Mouse (Mus musculus): ENCODE results near the gene Otub2. TPM values are rescaled to one million over a fixed set of nuclear protein-coding genes. Genes with fewer than 3 reads are reported as not detected.

Gene Otub2
- polyA plus RNA-seq, 1 experiment from 2014 or later = 8.2 TPM

DNA sequence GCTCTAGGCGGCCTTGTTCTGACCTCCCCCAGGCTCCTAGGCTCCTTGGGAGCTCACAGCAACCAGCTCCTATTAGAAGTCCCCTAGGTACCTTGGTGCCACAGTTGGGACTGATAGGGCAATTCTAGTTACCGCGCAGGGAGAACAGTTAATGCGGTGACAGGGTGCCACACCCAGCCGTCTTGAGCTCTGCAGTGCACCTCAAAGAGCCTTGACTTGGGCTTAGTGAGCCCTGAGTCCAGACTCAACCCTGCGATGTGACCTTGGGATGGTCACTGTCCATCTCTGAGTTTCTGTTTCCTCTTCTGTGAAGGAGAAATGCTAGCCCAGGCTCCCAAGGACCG, 20.2 kb upstream of the Otub2 start:
- ATAC-seq (no peak; the same call in 1 of the 2 replicates), DNase-seq (no peak)
- H3K4me3 ChIP-seq (ENCODE audit: low read depth, low read length) = 0 out of 2 replicates have a peak overlapping the region, but pooled peaks have one; percentile 13
- H3K27ac ChIP-seq (ENCODE audit: low read depth) = no peak overlapping the region
- H3K9ac ChIP-seq (replicated peaks) = no peak overlapping the region
- 59% methylated on average over 7 of the region's 7 CpGs for WGBS (ENCODE audit: insufficient replicate concordance)
- peaks cover 7% of the 10 kb centered on the region for H3K4me1 ChIP-seq (ENCODE audit: insufficient read depth)
- 0 out of 2 replicates have a peak, but pooled peaks cover 6% of the 10 kb centered on the region for H3K27me3 ChIP-seq (ENCODE audit: insufficient read depth, low read length)
- H3K36me3 ChIP-seq (replicated peaks; ENCODE audit: insufficient read depth, low read length) = no peaks in the 10 kb centered on the region
- peak overlapping the region; percentile 58 for H3K4me2 ChIP-seq (ENCODE audit: low read depth, low read length)
- H3K9me3 ChIP-seq (ENCODE audit: low read length) = no peaks in the 10 kb centered on the region
- TF ChIP-seq CTCF (IDR thresholded peaks at IDR 0.05; ENCODE audit: low read depth) (no peak), EP300 (IDR thresholded peaks at IDR 0.05; ENCODE audit: low read depth) (no peak)

DNA sequence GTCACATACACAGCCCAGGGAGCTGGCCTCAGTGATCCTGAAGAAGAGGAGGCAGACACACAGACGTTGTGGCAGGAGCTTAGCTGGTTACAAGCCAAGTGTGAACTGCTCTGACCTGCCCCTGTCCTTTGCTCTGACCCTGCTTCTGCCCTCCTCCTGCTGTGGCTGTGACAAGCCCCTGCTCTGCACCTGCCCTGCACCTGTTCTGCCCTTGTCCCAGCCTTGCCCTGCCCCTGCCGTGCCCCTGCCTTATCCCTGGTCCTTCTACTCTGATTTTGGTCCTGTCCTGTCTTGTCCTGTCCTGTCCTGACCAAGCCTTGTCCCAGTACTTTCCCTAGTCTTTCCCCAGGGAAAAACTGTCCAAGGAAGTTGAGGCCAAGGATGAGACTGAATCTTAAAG, 19.7 kb upstream of the Otub2 start:
- no peak overlapping the region for H3K4me3 ChIP-seq (ENCODE audit: low read depth, low read length)
- H3K9me3 ChIP-seq (ENCODE audit: low read length) = no peaks in the 10 kb centered on the region
- no peak overlapping the region for H3K9ac ChIP-seq (replicated peaks)
- peaks cover 7% of the 10 kb centered on the region for H3K4me1 ChIP-seq (ENCODE audit: insufficient read depth)
- TF ChIP-seq CTCF (IDR thresholded peaks at IDR 0.05; ENCODE audit: low read depth) = no peak
- TF ChIP-seq EP300 (IDR thresholded peaks at IDR 0.05; ENCODE audit: low read depth) = no peak
- H3K27me3 ChIP-seq (ENCODE audit: insufficient read depth, low read length) = 0 out of 2 replicates have a peak, but pooled peaks cover 6% of the 10 kb centered on the region
- WGBS (ENCODE audit: insufficient replicate concordance) = 49% methylated on average over 2 of the region's 2 CpGs
- ATAC-seq (no peak), DNase-seq (no peak)
- no peak overlapping the region for H3K4me2 ChIP-seq (ENCODE audit: low read depth, low read length)
- no peaks in the 10 kb centered on the region for H3K36me3 ChIP-seq (replicated peaks; ENCODE audit: insufficient read depth, low read length)
- H3K27ac ChIP-seq (ENCODE audit: low read depth) = no peak overlapping the region

- 75% methylated on average over 4 of the region's 4 CpGs for WGBS (ENCODE audit: insufficient replicate concordance)
- ATAC-seq = no peak
- TF ChIP-seq CTCF (IDR thresholded peaks at IDR 0.05; ENCODE audit: low read depth) (no peak), EP300 (IDR thresholded peaks at IDR 0.05; ENCODE audit: low read depth) (no peak)
These were observed 17.6 kb upstream of the Otub2 start for GRCm38 (mm10) chr12:103370861-103371260.

DNA sequence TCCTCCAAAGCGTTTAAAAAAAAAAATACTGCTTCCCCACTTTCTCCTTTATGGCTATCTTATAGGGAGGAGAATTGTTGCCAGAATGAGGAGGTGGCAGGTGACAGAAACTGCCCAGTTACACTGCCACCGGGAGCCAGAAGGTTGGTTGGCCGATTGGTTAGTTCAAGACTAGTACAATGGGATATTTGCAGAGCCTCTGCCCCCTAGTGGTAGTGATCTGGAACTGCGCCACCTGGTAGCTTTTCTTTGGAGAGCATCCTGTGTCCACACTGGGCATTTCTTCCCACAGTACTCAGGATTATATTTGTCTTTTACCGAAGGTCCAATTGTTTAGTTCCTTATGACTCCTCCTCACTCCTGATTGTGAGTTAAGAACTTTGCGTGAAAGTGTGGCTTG, 16.8 kb upstream of the Otub2 start:
- Histone ChIP-seq H3K9me3 (ENCODE audit: low read length) (no peaks in the 10 kb centered on the region), H3K27ac (ENCODE audit: low read depth) (no peak overlapping the region), H3K4me1 (ENCODE audit: insufficient read depth) (peaks cover 7% of the 10 kb centered on the region), H3K27me3 (ENCODE audit: insufficient read depth, low read length) (0 out of 2 replicates have a peak, but pooled peaks cover 6% of the 10 kb centered on the region), H3K36me3 (replicated peaks; ENCODE audit: insufficient read depth, low read length) (no peaks in the 10 kb centered on the region), H3K9ac (replicated peaks) (no peak overlapping the region), H3K4me2 (ENCODE audit: low read depth, low read length) (no peak overlapping the region), H3K4me3 (ENCODE audit: low read depth, low read length) (no peak overlapping the region)
- WGBS (ENCODE audit: insufficient replicate concordance) = 23% methylated on average over 6 of the region's 6 CpGs
- TF ChIP-seq EP300 (IDR thresholded peaks at IDR 0.05; ENCODE audit: low read depth) (no peak), CTCF (IDR thresholded peaks at IDR 0.05; ENCODE audit: low read depth) (peak; percentile 93)
- ATAC-seq (no peak), DNase-seq (peak; percentile 67)

More at GRCm38 (mm10) chr12:103370861-103371260, 17.6 kb upstream of the Otub2 start:
- no peak overlapping the region for H3K4me2 ChIP-seq (ENCODE audit: low read depth, low read length)
- H3K27me3 ChIP-seq (ENCODE audit: insufficient read depth, low read length) = 0 out of 2 replicates have a peak, but pooled peaks cover 6% of the 10 kb centered on the region
- H3K9ac ChIP-seq (replicated peaks) = no peak overlapping the region
- H3K4me1 ChIP-seq (ENCODE audit: insufficient read depth) = peaks cover 7% of the 10 kb centered on the region
- H3K9me3 ChIP-seq (ENCODE audit: low read length) = no peaks in the 10 kb centered on the region
- no peak for DNase-seq
- H3K27ac ChIP-seq (ENCODE audit: low read depth) = no peak overlapping the region
- no peak overlapping the region for H3K4me3 ChIP-seq (ENCODE audit: low read depth, low read length)
- H3K36me3 ChIP-seq (replicated peaks; ENCODE audit: insufficient read depth, low read length) = no peaks in the 10 kb centered on the region

GRCm38 (mm10) chr12:103373530-103374236, 14.8 kb upstream of the Otub2 start:
- Histone ChIP-seq H3K4me2 (ENCODE audit: low read depth, low read length) (peak overlapping the region; percentile 10; the same call in 1 of the 2 replicates), H3K9me3 (ENCODE audit: low read length) (no peaks in the 10 kb centered on the region), H3K4me3 (ENCODE audit: low read depth, low read length) (no peak overlapping the region), H3K9ac (replicated peaks) (no peak overlapping the region), H3K27ac (ENCODE audit: low read depth) (no peak overlapping the region), H3K27me3 (ENCODE audit: insufficient read depth, low read length) (0 out of 2 replicates have a peak, but pooled peaks cover 4% of the 10 kb centered on the region), H3K4me1 (ENCODE audit: insufficient read depth) (no peaks in the 10 kb centered on the region; the same call in 1 of the 2 replicates), H3K36me3 (replicated peaks; ENCODE audit: insufficient read depth, low read length) (no peaks in the 10 kb centered on the region)
- TF ChIP-seq EP300 (IDR thresholded peaks at IDR 0.05; ENCODE audit: low read depth) = peak; percentile 69
- TF ChIP-seq CTCF (IDR thresholded peaks at IDR 0.05; ENCODE audit: low read depth) = no peak
- DNase-seq (no peak), ATAC-seq (peak; percentile 40; the same call in 1 of the 2 replicates)
- WGBS (ENCODE audit: insufficient replicate concordance) = 43% methylated on average over 8 of the region's 8 CpGs

GRCm38 (mm10) chr12:103376124-103376523, 12.4 kb upstream of the Otub2 start:
- WGBS (ENCODE audit: insufficient replicate concordance) = 54% methylated on average over 5 of the region's 5 CpGs
- H3K9me3 ChIP-seq (ENCODE audit: low read length) = no peaks in the 10 kb centered on the region

More at GRCm38 (mm10) chr12:103376124-103376523, 12.4 kb upstream of the Otub2 start:
- no peak overlapping the region for H3K4me2 ChIP-seq (ENCODE audit: low read depth, low read length)
- H3K27me3 ChIP-seq (ENCODE audit: insufficient read depth, low read length) = no peaks in the 10 kb centered on the region
- no peak overlapping the region for H3K4me3 ChIP-seq (ENCODE audit: low read depth, low read length)
- H3K36me3 ChIP-seq (replicated peaks; ENCODE audit: insufficient read depth, low read length) = no peaks in the 10 kb centered on the region
- DNase-seq (no peak), ATAC-seq (no peak)
- H3K4me1 ChIP-seq (ENCODE audit: insufficient read depth) = no peaks in the 10 kb centered on the region
- TF ChIP-seq EP300 (IDR thresholded peaks at IDR 0.05; ENCODE audit: low read depth) = no peak
- no peak for TF ChIP-seq CTCF (IDR thresholded peaks at IDR 0.05; ENCODE audit: low read depth)
- H3K9ac ChIP-seq (replicated peaks) = no peak overlapping the region
- H3K27ac ChIP-seq (ENCODE audit: low read depth) = no peak overlapping the region
